Mouse (Mus musculus) heart, postnatal 0 days (tissue): ENCODE measurements around the gene Ntng1.

Experiments used
- CTCF ChIP-seq: IDR thresholded peaks from 2 replicates; pipeline ENCODE4 v1.5.1; 2016; ENCODE audit warnings: antibody characterized with exemption, control low read depth, low read depth
- EP300 ChIP-seq: IDR thresholded peaks from 2 replicates; pipeline ENCODE4 v1.6.1; 2016; ENCODE audit warnings: antibody characterized with exemption, low read depth

DNA sequence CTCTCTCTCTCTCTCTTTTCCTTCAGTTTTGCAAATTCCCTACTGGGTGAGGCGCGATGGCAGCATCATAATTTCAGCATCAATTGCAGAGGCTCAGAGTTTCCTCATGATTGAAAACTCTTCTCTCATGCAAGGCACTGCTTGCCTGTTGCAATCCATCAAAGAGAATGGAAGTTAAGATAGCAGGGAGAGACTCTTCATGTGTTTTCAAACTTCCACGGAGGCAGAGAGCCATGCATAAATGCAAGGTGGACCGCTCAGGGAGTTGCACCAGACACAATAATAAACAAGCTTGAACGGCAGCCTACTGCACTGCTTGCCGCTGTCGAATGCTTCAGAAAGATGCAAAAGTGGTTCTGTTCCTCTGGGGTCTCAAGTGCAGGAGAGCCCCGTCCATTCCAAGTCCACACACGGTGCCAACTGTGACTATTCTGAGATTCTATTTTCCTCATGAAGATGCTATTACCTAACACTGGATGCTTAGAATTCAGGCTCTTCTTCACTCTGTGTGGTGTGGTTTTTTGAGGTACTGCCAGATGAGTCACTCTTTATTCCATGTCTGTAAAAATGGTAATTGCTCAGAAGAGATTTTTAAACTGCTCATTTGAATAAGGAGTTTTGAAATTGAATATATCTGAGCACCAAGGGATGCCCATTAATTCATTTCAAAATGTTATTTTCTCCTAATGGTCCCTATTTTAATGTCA, 289.2 kb downstream of the Ntng1 start:
- TF ChIP-seq EP300, result no peak
- TF ChIP-seq CTCF, result no peak
